Mouse (Mus musculus) common myeloid progenitor, adult 5-6 weeks (primary cell): Measurements from ENCODE around the gene Plin3. TPM values are rescaled to one million over a fixed set of nuclear protein-coding genes. Genes with fewer than 3 reads are reported as not detected.

Experiments used
- ATAC-seq: replicated peaks from 2 replicates; pipeline ENCODE4 v1.8.0; 2016; ENCODE audit warnings: low read depth, mild to moderate bottlenecking, moderate TSS enrichment, inconsistent platforms; ENCODE audit not compliant: poor library complexity, severe bottlenecking
- total RNA-seq: library from RNA; stranded (forward); fragments of 200-1000, 187-1606 nt; gene quantifications from 2 replicates; pipeline ENCODE4 v1.2.3, GENCODE M21; 2017

Gene Plin3
- total RNA-seq, 1 experiment from 2014 or later: 11.6 TPM

DNA sequence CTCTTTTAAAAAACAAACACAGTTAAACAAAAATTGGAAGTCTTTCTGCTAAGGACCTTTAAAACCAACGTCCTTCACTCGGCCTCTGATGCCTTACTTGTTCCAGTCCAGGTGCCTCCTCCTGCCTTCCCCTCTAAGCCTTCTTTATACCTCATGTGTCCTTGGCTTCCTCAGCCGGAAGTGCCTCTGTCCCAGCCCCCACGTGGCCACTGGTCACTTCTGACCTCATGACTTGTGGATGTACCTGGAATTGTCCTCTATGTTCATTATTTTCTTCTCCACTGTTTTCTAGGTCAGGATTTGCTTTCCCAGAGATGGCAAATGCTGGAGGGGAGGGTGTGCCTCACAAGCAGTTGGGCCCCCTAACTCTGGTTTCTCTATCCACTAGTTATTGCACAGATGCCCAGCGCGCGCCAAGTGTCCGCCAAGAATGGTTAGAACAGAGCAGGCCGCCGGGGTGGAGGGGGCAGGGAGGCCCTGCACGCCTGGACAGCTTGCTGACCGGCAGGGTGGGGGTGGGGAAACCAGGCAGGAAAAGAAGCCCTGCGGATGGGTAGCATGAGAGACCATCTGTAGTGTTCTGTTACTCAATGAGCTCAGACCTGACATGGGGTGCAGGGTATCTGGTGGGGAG lies 9.8 kb upstream of the Plin3 start:
- ATAC-seq: peak; percentile 3

DNA sequence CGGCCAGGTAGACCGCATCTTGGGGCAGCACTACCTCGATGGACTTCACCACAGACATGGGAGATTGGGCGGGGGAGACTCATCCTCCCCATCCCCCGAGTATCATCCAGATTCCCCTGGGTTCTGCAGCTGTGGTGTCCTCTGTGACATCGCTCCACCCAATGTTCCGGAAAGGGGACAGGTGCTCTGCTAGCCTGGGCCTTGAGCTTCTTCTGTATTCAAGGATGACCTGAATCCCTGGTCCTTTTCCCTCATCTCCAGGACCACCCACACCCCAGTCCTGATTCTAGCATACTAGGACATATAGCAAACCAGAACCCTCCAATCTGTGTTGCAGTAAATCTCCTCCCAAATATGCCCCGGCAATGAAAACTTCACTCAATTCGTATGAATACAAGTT lies 7.5 kb upstream of the Plin3 start, which contains the start of gene Arrdc5:
Gene Arrdc5 (minus strand): TSS at position 101 of the 400 bp plus-strand sequence.
- ATAC-seq: no peak

DNA sequence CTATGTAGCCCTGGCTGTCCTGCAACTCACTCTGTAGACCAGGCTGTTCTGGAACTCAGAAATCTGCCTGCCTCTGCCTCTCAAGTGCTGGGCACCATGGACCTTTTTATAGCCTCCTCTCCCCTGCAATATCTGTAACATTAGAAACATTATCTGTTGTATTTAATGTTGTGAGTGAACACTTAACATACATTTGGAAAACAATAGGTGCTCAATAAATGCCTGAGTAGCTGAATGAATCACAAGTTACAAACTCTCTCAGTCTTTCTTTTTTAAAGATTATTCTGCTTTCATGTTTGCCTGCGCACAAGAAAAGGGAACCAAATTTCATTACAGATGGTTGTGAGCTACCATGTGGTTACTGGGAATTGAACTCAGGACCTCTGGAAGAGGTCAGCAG lies 5.6 kb upstream of the Plin3 start:
- ATAC-seq: no peak

DNA sequence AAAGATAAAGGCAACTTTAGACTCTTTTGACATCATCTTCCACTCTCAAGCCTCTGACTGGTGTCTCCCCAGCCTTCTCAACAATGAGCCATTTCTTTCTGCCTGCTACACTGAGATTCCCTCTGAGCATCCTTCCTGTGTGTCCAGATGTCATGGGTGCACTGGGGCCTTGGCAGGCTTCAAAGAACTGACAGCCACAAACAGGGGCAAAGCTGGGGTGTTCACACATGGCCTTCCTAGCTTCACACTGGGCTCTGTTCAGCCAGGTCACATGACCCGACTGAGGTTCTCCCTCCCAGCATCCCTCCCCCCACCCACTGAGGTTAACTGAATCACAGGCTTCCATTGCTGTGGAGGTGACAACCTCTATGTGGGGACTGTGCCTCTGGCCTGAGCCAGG lies 3.5 kb upstream of the Plin3 start:
- no peak for ATAC-seq

DNA sequence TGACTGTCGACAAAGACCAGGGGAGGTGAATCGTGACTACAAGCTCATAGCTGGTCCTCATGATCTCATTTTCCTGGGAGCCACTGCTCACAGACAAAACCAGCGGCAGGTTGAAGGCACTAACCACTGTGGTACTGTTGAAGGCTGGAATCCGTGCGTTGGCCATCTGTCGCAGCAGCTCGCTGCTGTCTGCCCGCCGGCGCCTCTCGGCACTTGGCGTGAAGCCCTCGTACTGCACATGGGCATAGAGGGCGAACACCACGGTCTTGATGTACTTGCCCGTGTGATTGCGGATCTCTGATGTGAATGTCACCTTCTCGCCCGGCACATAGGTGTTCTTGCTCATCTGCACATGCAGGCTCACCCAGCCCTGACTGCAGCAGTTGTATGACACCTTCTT lies 1.6 kb upstream of the Plin3 start:
- ATAC-seq: no peak

DNA sequence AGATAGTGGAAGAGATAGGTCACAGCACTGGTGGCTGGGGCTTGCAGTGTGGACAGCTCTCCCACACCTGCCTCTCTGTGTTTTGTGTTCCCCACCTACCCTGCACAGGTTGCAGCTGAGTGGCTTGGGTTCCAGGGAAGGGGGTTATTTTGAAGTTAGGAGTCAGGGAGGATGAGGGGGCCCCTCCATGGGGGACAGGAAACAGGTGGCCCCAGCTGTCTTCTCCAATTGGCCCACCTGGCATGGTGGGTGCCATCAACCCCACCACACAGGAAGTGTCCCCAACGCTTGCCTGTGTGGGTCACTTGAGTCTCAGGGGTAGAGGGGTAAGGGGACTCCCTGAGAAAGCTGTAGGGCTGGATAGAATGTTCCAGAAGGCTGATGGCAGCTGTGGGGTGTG lies 618 bp upstream of the Plin3 start:
- ATAC-seq: no peak

DNA sequence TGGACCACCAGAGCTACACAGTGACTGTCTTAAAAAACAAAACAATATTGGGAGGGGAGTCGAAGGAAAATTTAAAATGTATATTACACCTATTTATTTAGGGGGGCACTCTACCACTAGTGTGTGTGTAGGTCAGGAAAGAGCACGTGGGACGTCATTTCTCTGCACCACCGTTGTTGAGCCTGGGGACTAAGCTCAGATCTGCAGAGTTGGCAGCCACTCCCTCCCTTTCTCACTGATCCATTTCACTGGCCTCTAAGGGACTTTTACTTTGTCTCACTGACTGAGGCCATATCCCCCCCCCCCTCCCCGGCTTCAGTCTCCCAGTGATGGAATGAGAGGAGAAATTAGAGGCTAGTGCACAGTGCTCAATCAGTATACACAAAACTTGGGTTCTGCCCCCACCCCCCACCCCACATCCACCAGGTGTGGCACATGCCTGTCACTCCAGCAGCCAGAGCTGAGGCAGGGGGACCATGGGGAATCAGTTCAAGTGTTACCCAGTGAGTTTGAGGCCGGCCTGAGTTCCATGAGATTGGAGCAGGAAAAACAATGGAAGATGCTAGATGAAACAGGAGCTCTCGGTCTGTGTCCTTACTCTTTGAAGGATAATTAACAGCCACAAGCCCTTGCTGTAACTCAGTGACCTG lies 722 bp downstream of the Plin3 start:
- ATAC-seq: no peak

DNA sequence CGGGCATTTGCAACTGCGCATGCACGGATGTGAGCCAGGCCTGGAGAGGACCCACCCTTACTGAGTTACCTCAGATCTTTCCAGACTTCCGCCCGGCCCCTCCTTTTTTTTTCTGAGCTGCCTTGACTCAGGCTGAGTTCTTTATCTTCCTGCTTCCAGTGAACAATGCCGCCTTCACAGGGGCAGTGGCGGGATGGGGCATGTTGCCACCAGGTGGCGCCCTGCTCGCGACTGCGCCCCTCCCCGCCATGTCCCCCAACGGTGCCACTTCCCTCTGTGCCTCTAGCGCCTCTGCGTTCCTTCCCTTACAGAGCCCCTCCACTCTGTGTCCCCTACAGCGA lies 1.5 kb downstream of the Plin3 start:
- ATAC-seq: peak; percentile 84

DNA sequence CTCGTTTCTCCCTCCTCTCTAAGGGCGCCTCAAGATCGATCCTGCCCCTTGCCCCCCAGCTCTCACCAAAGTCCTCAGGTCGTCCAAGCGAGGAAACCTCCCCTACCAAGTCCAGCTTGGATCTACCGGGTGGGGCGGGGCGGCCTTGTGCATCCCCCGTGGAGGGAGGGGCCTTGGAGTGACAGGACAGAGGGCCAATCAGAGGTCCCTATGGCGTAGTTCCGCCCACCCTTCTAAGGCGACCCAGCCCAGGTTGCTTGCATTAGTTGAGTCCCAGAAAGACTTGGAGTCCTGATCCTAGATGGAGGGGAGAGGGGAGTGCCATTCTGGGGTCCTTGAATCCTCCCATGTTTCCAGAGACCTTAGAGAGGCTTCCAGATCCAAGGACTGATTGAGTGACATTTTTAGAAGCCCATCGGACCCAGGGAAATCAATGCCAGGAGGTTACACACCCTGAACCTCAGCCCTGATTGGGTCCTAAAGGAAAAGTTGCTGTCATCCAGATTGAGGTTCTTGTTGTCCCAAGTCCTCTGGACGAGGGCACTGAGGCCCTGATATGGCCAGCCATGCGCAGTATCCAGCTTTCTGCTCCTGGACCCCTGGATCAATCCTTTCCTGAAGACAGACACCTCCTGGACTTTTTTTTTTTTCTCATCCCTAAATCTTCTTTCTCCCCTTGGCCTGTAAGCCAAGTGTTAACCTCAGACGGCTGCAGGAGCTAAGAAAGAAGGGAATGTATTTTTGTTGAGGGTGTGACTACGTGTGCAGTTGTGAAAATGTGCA lies 2.1 kb downstream of the Plin3 start:
- peak; percentile 64 for ATAC-seq

DNA sequence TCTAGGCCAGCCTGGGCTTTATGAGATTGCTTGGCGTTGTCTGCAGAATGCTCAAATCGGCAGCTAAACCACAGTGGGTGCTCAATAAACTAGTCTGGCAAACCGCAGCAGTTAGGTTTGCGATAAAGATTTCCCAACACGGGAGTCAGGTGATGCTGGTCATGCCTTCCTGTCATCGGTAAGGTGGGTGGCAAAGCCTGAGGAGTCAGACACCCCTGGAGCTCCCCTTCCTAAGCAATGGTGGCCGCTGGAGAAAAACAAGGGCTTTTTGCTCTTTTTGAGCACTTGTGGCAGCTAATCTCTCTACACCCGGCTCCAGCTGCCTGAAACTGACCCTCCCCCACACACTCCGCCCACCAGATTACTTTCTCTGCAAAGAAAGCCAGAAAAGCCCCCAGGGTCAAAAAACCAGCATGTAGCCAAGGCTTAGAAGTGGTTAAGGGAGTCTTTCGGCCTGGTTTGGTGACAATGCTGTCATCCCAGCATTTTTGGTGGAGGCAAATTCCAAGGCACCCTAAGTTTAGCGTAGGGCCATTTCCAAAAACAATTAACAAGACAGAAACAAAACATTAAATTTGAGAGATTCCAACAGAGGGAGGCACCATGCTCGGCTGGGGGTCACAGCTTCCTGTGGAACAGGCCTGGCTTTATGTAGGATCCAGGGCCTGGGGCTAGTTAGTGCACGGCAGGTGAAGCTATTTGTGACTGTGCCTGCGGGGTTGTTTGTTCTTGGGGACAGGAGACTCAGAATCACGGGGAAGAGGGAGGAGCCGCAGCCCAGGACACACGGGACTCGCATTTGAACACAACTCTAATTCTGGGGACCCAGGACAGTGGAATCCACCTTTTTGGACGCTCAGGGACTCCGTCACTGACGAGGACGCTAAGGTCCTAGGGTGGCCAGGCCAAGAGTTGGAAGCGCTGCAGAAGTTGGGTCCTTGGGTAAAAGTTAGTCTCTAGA lies 3.0 kb downstream of the Plin3 start:
- ATAC-seq: peak; percentile 10

DNA sequence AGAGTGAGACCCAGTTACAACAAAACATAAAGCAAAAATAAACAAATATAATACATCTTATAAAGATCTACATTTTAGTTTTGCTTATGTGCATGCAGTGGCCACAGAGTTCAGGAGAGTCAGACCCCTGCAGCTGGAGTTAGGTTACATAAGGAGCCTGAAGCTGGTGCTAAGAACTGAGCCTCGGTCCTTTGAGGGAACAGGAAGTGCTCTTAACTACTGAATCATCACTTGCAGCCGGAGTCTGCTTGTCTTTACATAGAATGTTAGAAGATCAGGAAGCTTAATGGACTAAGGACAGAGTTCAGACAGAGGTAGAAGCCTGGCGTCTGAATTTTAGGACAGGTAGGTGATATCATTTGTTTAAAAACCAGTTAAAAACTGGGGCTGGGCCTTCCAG lies 3.8 kb downstream of the Plin3 start:
- no peak for ATAC-seq

DNA sequence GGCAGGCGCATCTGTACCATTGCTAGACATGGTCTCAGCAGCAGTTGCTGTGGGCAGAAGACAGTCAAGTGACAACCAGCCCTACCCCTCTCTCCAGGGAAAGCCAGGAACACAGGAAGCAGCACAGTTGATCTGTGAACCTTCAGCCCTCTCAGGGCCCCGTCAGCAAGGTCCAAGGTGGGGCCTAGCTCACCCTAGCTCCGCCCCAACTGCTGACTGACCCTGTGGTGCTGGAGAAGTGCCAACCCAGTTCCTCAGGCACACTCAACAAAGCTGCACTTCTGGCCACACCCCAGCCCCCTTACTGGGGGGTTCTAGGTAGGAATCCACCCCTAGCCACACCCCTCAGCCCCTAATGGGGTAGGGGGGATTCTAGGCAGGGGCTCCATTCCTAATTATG lies 4.8 kb downstream of the Plin3 start:
- no peak for ATAC-seq

DNA sequence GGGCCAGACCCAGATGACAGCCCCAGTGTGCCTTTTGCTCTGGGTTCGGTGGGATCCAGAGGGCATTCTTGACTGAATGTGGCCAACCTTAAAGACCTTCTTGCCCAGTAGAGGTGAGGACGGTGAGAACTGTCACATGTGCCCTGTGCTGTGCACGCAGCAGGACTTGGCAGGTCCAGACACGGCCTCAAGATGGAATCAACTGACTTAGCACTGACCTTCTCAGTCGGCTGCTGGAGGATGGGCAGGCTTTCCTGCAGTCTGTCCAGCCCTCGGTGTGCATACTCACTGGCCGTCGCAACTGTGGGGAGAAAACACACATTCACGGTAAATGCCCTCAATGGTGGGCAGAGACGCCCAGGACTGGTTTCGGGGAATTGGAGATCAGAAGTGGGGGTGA lies 6.7 kb downstream of the Plin3 start:
- no peak for ATAC-seq

DNA sequence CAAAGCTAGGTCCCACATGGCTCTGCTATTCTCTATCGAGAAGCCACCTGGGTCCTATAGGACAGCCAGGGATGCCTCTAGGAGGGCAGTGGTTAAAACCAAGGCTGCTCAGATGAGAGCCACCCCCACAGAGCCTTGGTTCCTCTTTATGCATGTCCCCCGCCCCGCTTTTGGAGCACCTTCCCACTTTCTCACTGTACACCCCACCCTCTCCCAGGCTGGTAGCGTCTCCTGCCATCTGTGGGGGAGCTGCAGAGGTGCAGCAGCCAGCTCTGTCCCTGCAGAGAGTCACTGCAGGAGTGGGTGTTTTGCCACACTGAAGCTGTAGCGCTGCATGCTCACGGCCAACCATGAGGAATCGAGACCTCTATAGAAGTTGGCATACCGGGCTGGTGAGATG lies 9.4 kb downstream of the Plin3 start:
- ATAC-seq: peak; percentile 76

DNA sequence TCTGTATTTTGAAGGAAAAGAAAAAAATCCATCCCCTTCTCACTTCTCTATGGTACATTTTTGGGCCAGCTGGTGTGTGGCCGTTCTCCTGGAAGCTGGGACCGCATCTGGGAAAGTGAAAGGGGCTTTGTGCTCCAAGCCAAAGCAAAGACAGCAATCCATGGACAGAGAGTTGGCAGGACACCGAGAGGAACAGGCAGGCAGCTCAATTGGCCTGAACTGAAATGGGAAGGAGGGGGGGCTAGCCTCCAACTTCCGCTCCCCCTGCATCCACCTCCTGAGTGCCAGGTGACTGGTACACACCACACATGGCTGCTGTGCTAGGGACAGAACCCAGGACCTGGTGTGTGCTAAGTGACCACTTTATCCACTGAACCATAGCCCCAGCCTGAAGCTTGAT lies 9.9 kb downstream of the Plin3 start:
- no peak for ATAC-seq

DNA sequence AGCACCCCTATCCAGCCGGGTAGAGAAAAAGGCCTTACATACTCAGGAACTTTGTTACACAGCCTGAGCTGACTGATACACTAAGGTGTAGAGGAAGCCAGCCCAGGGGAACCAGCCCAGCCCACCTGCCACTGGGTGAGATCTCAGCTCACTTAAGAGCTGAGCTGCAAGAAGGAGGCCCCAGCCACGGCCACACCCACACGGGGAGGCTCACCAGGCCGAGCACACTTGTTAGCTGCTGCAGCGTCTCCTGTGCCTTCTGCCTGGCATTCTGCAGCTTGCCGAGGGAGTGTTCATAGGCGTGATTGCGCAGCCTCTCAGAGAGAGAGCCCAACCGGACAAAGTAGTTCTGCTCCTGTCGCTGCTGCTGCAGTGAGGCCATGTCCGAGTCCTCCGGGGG lies 11.5 kb downstream of the Plin3 start:
- ATAC-seq: no peak

DNA sequence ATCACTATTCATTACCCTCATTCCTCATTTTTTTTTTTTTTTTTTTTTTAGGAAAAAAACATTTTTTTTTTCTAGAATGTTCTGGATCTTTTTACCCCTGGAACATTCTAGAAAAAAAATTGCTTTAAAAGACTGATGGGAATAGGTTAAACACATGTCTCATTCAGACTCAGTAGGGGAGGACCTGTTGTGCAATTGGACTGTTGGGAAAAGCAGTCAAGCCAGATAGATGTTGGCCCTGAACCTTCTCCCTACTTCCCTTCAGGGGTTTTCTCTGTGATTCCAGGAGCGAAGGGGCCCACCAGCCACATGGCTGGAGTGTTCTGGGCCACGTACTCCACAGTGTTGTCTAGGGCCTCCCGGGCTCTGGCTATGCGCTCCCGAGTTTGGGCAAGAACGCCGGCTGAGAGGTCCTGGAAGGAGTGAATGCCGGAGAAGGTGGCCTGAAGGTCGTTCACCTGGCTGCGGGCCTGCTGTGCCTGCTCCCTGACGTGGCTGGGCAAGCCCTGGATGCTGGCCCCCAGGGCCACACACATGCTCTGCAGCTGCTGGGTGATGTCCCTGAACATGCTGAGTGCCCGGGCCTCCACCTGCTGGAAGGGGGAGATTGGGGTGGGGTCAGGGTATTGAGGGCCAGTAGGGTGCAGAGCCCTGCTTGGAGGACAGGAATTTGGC lies 13.1 kb downstream of the Plin3 start:
- no peak for ATAC-seq

DNA sequence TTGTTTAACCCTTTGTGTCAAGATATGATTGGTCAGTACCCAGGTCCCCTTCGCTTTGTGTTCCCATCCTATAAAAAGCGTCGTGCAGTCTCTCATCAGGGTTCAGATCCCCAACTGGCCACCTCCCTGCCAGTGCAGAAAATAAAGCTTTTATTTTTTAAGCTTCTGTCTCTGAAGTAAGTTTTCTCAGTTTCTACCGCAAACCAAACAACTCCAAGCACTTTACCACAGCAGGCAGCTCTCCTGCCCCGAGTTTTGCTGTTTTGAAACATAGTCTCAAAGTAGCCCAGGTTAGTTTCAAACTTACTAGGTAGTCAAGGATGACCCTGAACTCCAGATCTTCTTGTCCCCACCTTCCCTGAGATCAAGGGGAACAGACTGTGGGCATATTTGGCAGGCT lies 14.3 kb downstream of the Plin3 start:
- ATAC-seq: no peak

DNA sequence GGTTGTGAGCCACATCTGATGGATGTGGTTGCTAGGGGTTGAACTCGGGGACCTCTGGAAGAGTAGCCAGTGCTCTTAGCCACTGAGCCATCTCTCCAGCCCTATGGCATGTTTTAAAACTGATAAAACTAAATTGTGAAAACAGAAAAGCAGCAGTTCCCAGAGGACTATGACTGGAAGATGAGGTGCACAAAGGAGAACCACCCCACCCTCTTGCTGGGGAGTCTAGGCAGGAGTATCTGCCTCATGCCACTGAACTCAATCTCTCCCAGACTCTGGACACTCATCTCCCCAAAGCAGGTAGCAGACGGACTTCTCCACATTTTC lies 15.1 kb downstream of the Plin3 start:
- no peak for ATAC-seq
